Mouse (Mus musculus) E14TG2a.4 (cell line): ENCODE measurements around the gene Them7.

Experiments used
- CTCF ChIP-seq: conservative IDR thresholded peaks from 2 replicates; pipeline ENCODE4 v1.5.1; 2014; ENCODE audit warnings: low read length
- NANOG ChIP-seq: IDR thresholded peaks from 2 replicates; pipeline ENCODE4 v1.6.1; 2014; ENCODE audit warnings: borderline replicate concordance, low read length, mixed read lengths
- POU5F1 ChIP-seq: IDR thresholded peaks from 2 replicates; pipeline ENCODE4 v1.6.1; 2014; ENCODE audit warnings: low read length, borderline replicate concordance

DNA sequence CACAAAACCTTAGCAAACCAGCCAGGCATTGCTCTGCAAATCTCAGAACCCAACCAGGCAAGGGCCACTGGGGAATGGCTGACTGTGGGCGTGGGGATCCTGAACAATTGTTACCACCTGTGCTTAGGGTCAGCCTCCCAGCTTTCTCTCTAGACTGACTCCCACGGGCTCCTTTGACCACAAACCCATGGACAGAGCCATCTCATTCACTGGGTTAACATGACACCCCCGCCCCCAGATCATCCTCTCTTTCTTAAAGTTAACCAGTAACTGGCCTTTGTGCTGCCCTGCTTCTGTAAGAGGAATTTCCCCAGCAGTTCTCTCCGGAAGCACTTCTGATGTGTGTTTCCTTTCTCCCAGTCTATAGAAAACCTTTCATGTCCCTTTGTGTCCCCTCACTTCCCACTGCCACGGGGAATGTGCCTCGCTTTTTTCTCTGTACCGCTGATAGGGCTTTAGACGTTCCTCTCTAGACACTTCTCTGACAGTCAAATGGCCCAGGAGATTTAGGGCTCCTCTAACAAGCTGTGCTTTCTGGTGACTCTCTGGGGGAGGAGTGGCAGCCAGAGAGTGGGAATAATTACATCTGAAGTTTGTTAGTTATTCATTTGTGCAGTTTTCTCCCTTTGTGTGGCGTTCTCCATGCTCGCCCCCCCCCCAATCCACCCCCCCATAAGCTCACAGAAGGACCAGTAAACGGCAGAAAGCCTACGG lies 112.4 kb downstream of the Them7 start:
- TF ChIP-seq CTCF (no peak), POU5F1 (no peak), NANOG (no peak)
